Mouse (Mus musculus) Patski (cell line): Measurements from ENCODE around the gene Gm20517. TPM values are rescaled to one million over a fixed set of nuclear protein-coding genes. Genes with fewer than 3 reads are reported as not detected.

ENCODE experiments used
- ATAC-seq: fragments of 100-300 bp; one replicate; pipeline ENCODE4 v1.8.0; 2021
- CTCF ChIA-PET: fragments of 350-600 bp; sonication (Branson Sonifier 250); formaldehyde crosslinking; loops from one replicate; lab custom pipeline; 2022; ENCODE audit warnings: inconsistent platforms; lab: Charles Lee
- POLR2A ChIA-PET: fragments of 350-600 bp; sonication (Branson Sonifier 250); formaldehyde crosslinking; loops from one replicate; lab custom pipeline; 2022; ENCODE audit warnings: antibody characterized with exemption, inconsistent platforms; lab: Charles Lee
- DNase-seq: peaks from one replicate; pipeline ENCODE4 v3.0.0-alpha.2; 2011; ENCODE audit warnings: low read depth, low spot score
- H3K27me3 ChIP-seq: fragments of 371-371 bp; one replicate; pipeline ENCODE4 v1.5.1; 2021
- CTCF ChIP-seq: fragments of 100-300 bp; IDR thresholded peaks from one replicate; pipeline ENCODE4 v1.5.1; 2021
- in situ Hi-C: fragments of 300-500 bp; cut with MboI; formaldehyde crosslinking; loops from 3 replicates; pipeline ENCODE4 v1.11.1; 2018; ENCODE audit warnings: low pct_unique_long_range_greater_than_20kb, mixed read lengths
- polyA plus RNA-seq: library from polyadenylated mRNA; unstranded; gene quantifications from one replicate; pipeline ENCODE4 v1.2.3, GENCODE M21; 2021

Gm20517 gene
- polyA plus RNA-seq, 1 experiment from 2014 or later: 2.4 TPM

DNA sequence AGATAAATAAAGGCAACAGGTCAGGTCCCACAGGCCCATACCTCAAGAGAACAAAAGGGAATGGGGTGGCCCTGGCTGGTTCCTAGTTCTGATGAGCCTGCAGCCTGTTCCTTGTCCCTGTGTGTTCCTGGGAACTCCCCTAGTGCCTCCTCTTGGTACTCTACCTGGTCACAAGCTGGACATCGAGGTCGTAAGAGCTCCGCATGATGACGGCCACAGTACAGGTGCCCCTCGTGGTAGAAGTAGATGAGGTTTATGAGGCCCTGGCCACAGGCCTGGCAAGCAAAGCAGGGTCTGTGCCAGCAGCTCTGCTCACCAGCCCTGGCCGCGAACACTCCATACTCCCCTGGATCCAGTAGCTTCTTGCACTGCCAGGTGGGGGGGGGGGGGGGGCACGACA is 78.5 kb downstream of the Gm20517 start:
- CTCF ChIA-PET: interaction anchor here (1.0 to 2.5 kb wide), 2 partner anchors 13 to 46 kb away, joined by 3 to 8 read pairs; no protein-coding TSS in a partner anchor
- DNase-seq: no peak
- TF ChIP-seq CTCF: no peak
- H3K27me3 ChIP-seq: no peaks in the 10 kb centered on the region
- no peak for ATAC-seq
- POLR2A ChIA-PET: no interaction called here
- in situ Hi-C loops: loop anchor here (5.0 kb wide), 2 partner anchors 43 to 178 kb away; no protein-coding TSS in a partner anchor

DNA sequence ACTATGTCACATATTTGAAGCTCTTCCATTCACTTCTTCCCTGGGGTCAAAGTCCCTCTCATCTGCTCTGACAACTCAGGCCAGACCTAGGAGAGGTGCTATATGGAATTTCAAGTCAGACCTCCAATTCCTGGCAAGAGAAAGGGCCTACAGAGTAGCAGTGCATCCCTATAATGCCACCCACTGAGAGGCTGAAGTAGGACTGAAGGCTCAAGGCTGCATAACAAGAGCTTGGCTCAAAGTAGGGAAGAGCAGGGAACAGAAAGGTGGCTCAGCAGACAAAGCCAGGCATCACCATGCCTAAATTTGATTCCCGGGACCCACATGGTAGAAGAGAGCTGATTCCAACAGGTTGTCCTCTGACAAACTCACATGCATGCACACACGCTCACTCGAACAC is 80.3 kb downstream of the Gm20517 start:
- DNase-seq: no peak
- POLR2A ChIA-PET: no interaction called here
- no peak for ATAC-seq
- no peaks in the 10 kb centered on the region for H3K27me3 ChIP-seq
- CTCF ChIA-PET: interaction anchor here (1.2 to 2.5 kb wide), 2 partner anchors 15 to 68 kb away, joined by 3 to 8 read pairs; no protein-coding TSS in a partner anchor
- in situ Hi-C loops: no loop called here
- TF ChIP-seq CTCF: no peak

DNA sequence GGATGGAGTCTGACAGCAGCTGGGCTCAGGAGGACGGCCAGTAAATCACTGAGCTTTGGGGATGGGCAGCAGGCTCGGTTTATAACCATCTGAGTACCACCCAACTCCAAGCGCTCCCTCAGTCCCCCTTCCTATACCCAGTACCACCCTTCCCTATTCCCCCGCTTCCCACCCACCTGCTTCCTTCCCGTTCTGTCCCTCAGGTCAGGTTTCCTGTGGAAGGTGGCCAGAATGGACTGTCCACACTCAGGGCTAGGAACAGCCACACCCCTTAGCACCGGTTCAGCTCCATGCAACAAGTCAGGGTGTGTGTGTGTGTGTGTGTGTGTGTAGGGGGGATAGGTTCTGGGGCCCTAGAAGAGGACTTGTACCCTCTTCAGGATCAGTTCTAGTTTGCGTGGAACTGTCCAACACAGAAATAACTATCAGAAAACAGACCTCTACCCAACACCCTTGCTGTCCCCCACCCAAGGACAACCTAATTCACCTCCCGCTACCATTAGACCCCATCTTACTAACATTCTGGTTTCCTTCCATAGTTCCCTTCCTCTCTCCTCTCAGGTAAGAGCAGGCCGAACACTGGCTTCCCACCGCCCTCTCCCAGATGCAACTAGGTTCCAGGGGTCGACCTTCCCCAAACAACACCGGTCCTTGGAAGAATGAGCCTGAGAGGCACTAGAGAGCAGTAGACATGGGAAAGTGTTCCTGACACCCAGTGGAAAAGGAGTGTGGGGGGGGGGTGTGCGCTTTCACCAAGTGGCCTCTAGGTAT is 82.5 kb downstream of the Gm20517 start:
- CTCF ChIA-PET: interaction anchor here (1.0 to 2.3 kb wide), 4 partner anchors 11 to 66 kb away, joined by 3 to 7 read pairs (median 4); no protein-coding TSS in a partner anchor
- in situ Hi-C loops: no loop called here
- TF ChIP-seq CTCF: no peak
- H3K27me3 ChIP-seq: no peaks in the 10 kb centered on the region
- POLR2A ChIA-PET: interaction anchor here (0.7 kb wide), 1 partner anchor 10 kb away, joined by 3 read pairs; no protein-coding TSS in a partner anchor
- ATAC-seq: no peak
- DNase-seq: no peak

DNA sequence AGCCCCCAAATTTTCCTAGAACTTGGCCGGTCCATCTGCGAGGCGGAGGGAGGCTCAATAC is 82.9 kb downstream of the Gm20517 start, which contains the start of gene Gm21981:
Gene Gm21981 (minus strand): TSS at position 14 of the 61 bp plus-strand sequence.
- TF ChIP-seq CTCF: no peak
- CTCF ChIA-PET: interaction anchor here (1.3 to 2.3 kb wide), 2 partner anchors 11 to 65 kb away, joined by 3 to 7 read pairs; no protein-coding TSS in a partner anchor
- POLR2A ChIA-PET: interaction anchor here (0.7 kb wide), 1 partner anchor 10 kb away, joined by 3 read pairs; no protein-coding TSS in a partner anchor
- in situ Hi-C loops: no loop called here
- ATAC-seq (no peak), DNase-seq (no peak)
- no peaks in the 10 kb centered on the region for H3K27me3 ChIP-seq

DNA sequence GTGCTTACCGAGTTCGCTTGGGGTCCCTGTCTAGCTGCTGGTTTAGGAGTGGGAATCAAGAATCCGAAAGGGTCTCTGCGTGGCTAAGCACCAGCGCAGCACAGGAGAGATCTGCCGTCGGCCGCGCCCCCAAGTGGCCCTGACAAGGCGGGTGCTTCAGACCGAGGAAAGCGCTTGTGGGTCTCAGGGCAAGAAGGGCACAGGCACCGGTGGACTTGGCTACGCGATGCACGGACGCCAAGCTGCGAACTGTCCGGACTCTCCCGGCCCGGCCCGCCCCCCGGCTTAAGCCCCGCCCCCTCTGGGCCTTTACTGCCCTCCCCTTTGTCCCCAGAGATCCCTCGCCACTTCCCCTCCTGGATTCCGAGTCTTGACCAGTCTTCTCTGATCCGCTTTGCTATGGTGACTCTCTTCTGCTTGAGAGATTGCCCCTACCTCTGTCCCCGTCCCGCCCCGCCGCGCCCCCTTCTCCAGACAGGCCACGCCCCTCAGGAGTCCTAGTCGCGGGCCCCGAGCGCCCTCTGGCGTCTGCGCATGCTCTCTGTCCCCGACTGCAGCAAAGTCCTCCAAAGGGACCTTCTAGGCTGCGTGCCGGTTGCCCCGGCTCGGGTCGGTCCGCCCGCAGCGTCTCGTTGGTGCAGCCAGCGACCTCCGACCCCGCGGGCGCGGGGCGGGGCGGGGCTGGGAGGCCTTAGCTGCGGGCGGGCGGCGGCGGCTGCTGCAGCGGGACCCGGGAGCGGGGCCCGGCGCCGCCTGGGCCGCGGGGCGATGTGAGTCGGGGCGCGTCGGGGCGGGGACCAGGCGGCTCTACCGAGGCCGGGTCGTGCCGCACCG is 83.3 kb downstream of the Gm20517 start, which contains the start of gene Prickle4:
Gene Prickle4 (minus strand): TSS at position 234 of the 834 bp plus-strand sequence.
- CTCF ChIA-PET: interaction anchor here (0.8 to 2.3 kb wide), 4 partner anchors 11 to 65 kb away, joined by 3 to 7 read pairs (median 3); no protein-coding TSS in a partner anchor
- no peaks in the 10 kb centered on the region for H3K27me3 ChIP-seq
- no peak for TF ChIP-seq CTCF
- peak; percentile 92 for ATAC-seq
- in situ Hi-C loops: loop anchor here (5.0 kb wide), 1 partner anchor 38 kb away; no protein-coding TSS in a partner anchor
- DNase-seq: peak; percentile 81
- POLR2A ChIA-PET: interaction anchor here (0.6 to 0.7 kb wide), 2 partner anchors 9 to 61 kb away, joined by 3 read pairs; no protein-coding TSS in a partner anchor

DNA sequence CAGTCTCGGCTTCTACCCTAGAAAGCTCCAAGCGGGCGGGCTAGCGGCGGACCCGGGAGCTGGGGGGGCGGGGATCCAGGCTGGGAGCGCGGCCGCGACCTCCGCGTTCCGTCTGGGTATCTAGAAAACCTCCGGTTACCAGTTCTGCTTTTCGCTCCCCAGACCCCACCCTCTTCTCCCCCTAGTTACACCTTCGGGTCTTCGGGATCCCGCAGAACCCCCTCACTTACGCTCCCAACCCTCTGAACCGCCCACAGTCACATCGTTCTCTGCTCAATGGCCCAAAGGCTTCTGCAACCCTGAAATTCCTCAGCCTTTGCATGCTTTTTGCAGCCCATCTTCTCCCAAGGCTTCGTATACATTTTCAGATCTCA is 83.9 kb downstream of the Gm20517 start:
- ChIA-PET CTCF (interaction anchor here (0.8 to 2.3 kb wide), 4 partner anchors 10 to 55 kb away, joined by 3 to 7 read pairs (median 3); no protein-coding TSS in a partner anchor), POLR2A (interaction anchor here (0.6 kb wide), 1 partner anchor 61 kb away, joined by 3 read pairs; no protein-coding TSS in a partner anchor)
- DNase-seq: no peak
- in situ Hi-C loops: loop anchor here (5.0 kb wide), 1 partner anchor 37 kb away; no protein-coding TSS in a partner anchor
- no peaks in the 10 kb centered on the region for H3K27me3 ChIP-seq
- no peak for ATAC-seq
- TF ChIP-seq CTCF: no peak

DNA sequence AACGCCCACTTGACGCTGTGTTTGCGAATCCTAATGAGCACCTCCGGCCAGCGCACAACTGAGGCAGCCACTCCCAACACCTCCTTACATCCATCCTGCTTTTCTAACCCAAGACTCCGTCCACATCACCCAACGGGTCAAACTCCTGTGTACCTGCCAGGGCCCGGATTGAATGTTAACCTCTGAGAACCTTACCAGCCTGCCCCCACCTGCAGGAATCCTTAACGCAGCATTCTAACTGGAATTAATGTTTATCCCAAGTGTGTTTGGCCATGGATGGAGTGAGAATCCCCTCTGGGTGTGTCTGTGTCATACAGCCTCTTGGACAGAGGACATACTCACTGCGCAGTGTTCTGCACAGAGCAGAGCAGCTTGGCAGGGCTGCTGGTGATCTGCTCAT is 86.8 kb downstream of the Gm20517 start:
- in situ Hi-C loops: loop anchor here (5.0 kb wide), 1 partner anchor 34 kb away; no protein-coding TSS in a partner anchor
- no peak for ATAC-seq
- ChIA-PET CTCF (no interaction called here), POLR2A (no interaction called here)
- no peak for DNase-seq
- no peak for TF ChIP-seq CTCF
- no peaks in the 10 kb centered on the region for H3K27me3 ChIP-seq

DNA sequence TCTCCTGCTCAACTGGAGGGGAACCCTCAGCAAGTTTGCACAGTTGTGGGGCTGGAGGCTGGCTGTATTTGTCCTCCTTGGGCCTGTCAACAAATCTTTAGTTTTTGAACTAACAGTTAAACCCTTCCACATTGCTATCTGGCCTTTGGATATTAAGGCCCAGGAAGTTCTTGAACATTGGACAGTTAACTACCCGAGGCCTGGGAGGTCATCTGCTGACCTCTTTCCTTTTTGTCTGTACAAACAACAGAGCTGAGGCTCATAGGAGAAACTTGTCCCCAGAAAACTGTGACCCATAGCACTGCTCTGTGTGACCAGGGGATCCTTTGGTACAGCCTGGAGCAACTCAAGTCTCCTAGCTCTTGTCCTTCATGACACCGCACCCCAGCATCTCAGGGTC is 87.7 kb downstream of the Gm20517 start:
- CTCF ChIA-PET: no interaction called here

DNA sequence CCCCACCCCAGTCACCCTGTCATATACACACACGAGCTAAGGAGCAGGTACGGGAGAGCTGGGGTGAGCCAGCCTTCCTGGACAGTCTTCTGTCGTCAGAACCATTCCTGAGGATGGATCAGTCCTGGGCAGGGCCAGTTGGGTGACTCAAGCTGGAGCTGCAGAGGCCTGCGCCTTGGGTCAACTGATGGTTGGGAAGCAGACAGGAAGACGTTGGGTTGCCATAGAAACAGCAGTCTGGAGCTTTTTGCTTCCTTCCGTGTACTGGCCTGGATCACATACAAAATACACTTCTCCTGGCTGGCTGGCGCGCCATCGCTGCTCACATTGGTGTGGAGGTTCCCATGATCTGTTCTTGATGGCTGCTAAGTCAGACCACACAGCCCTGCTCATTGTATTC is 90.4 kb downstream of the Gm20517 start:
- DNase-seq (no peak), ATAC-seq (no peak)
- POLR2A ChIA-PET: no interaction called here
- CTCF ChIA-PET: interaction anchor here (1.0 kb wide), 1 partner anchor 58 kb away, joined by 3 read pairs; no protein-coding TSS in a partner anchor
- in situ Hi-C loops: no loop called here
- H3K27me3 ChIP-seq: no peaks in the 10 kb centered on the region
- no peak for TF ChIP-seq CTCF

More for the DNA sequence above, 87.7 kb downstream of the Gm20517 start:
- ATAC-seq (no peak), DNase-seq (no peak)
- no peak for TF ChIP-seq CTCF
- POLR2A ChIA-PET: no interaction called here
- H3K27me3 ChIP-seq: no peaks in the 10 kb centered on the region
- in situ Hi-C loops: loop anchor here (5.0 kb wide), 1 partner anchor 33 kb away; no protein-coding TSS in a partner anchor
